Mouse (Mus musculus): ENCODE data around the gene Nolc1. TPM values are rescaled to one million over a fixed set of nuclear protein-coding genes. Genes with fewer than 3 reads are reported as not detected.

Gene Nolc1
- polyA plus RNA-seq, 1 experiment from 2014 or later = 38.5 TPM

- Histone ChIP-seq H3K4me1 (ENCODE audit: control insufficient read depth, low read depth, low read length) (peaks cover 37% of the 10 kb centered on the region), H3K4me3 (ENCODE audit: low read depth, low read length) (no peak overlapping the region), H3K9ac (ENCODE audit: low read depth, low read length) (no peak overlapping the region), H3K27me3 (ENCODE audit: control insufficient read depth, insufficient read depth, low read depth, low read length) (peaks cover 4% of the 10 kb centered on the region; the same call in 1 of the 2 replicates), H3K9me3 (replicated peaks; ENCODE audit: control insufficient read depth, low read length) (no peaks in the 10 kb centered on the region), H3K36me3 (ENCODE audit: control insufficient read depth, insufficient read depth) (no peaks in the 10 kb centered on the region), H3K4me2 (ENCODE audit: low read depth, low read length) (no peak overlapping the region), H3K27ac (ENCODE audit: low read length) (no peak overlapping the region)
- ATAC-seq (ENCODE audit: low read depth) = no peak
- WGBS (ENCODE audit: insufficient replicate concordance) = 81% methylated on average over 2 of the region's 2 CpGs
Observed at GRCm38 (mm10) chr19:46047426-46047825, 28.2 kb upstream of the Nolc1 start.

- Histone ChIP-seq H3K9ac (ENCODE audit: low read depth, low read length) (no peak overlapping the region), H3K27me3 (ENCODE audit: control insufficient read depth, insufficient read depth, low read depth, low read length) (peaks cover 4% of the 10 kb centered on the region; the same call in 1 of the 2 replicates), H3K4me2 (ENCODE audit: low read depth, low read length) (no peak overlapping the region), H3K4me1 (ENCODE audit: control insufficient read depth, low read depth, low read length) (peaks cover 20% of the 10 kb centered on the region), H3K9me3 (replicated peaks; ENCODE audit: control insufficient read depth, low read length) (no peaks in the 10 kb centered on the region), H3K36me3 (ENCODE audit: control insufficient read depth, insufficient read depth) (no peaks in the 10 kb centered on the region), H3K4me3 (ENCODE audit: low read depth, low read length) (no peak overlapping the region), H3K27ac (ENCODE audit: low read length) (no peak overlapping the region)
- 63% methylated on average over 4 of the region's 4 CpGs for WGBS (ENCODE audit: insufficient replicate concordance)
- no peak for ATAC-seq (ENCODE audit: low read depth)
Observed at GRCm38 (mm10) chr19:46049129-46049528, 26.5 kb upstream of the Nolc1 start.

- H3K27me3 ChIP-seq (ENCODE audit: control insufficient read depth, insufficient read depth, low read depth, low read length) = peaks cover 3% of the 10 kb centered on the region; the same call in 1 of the 2 replicates
- 34% methylated on average over 2 of the region's 2 CpGs for WGBS (ENCODE audit: insufficient replicate concordance)
- no peak overlapping the region for H3K4me2 ChIP-seq (ENCODE audit: low read depth, low read length)
- H3K4me3 ChIP-seq (ENCODE audit: low read depth, low read length) = no peak overlapping the region
- H3K36me3 ChIP-seq (ENCODE audit: control insufficient read depth, insufficient read depth) = no peaks in the 10 kb centered on the region
- no peaks in the 10 kb centered on the region for H3K9me3 ChIP-seq (replicated peaks; ENCODE audit: control insufficient read depth, low read length)
- no peak overlapping the region for H3K9ac ChIP-seq (ENCODE audit: low read depth, low read length)
- peaks cover 12% of the 10 kb centered on the region for H3K4me1 ChIP-seq (ENCODE audit: control insufficient read depth, low read depth, low read length)
- H3K27ac ChIP-seq (ENCODE audit: low read length) = no peak overlapping the region
- no peak for ATAC-seq (ENCODE audit: low read depth)
Observed at GRCm38 (mm10) chr19:46050462-46050861, 25.2 kb upstream of the Nolc1 start.

- no peaks in the 10 kb centered on the region for H3K9me3 ChIP-seq (replicated peaks; ENCODE audit: control insufficient read depth, low read length)
- peak overlapping the region; percentile 62 for H3K9ac ChIP-seq (ENCODE audit: low read depth, low read length)
- peak overlapping the region; percentile 92 for H3K27ac ChIP-seq (ENCODE audit: low read length)
- 2% methylated on average over 11 of the region's 11 CpGs for WGBS (ENCODE audit: insufficient replicate concordance)
- peak overlapping the region; percentile 94 for H3K4me3 ChIP-seq (ENCODE audit: low read depth, low read length)
- H3K4me2 ChIP-seq (ENCODE audit: low read depth, low read length) = peak overlapping the region; percentile 64
- ATAC-seq (ENCODE audit: low read depth) = peak; percentile 64
- no peaks in the 10 kb centered on the region for H3K27me3 ChIP-seq (ENCODE audit: control insufficient read depth, insufficient read depth, low read depth, low read length)
- H3K36me3 ChIP-seq (ENCODE audit: control insufficient read depth, insufficient read depth) = no peaks in the 10 kb centered on the region
- H3K4me1 ChIP-seq (ENCODE audit: control insufficient read depth, low read depth, low read length) = peaks cover 30% of the 10 kb centered on the region
Observed at GRCm38 (mm10) chr19:46055752-46056387, 19.8 kb upstream of the Nolc1 start.

- Histone ChIP-seq H3K27ac (ENCODE audit: low read length) (peak overlapping the region; percentile 92), H3K9me3 (replicated peaks; ENCODE audit: control insufficient read depth, low read length) (no peaks in the 10 kb centered on the region), H3K4me1 (ENCODE audit: control insufficient read depth, low read depth, low read length) (peaks cover 36% of the 10 kb centered on the region), H3K4me3 (ENCODE audit: low read depth, low read length) (peak overlapping the region; percentile 94), H3K27me3 (ENCODE audit: control insufficient read depth, insufficient read depth, low read depth, low read length) (no peaks in the 10 kb centered on the region), H3K36me3 (ENCODE audit: control insufficient read depth, insufficient read depth) (no peaks in the 10 kb centered on the region), H3K4me2 (ENCODE audit: low read depth, low read length) (peak overlapping the region; percentile 97), H3K9ac (ENCODE audit: low read depth, low read length) (peak overlapping the region; percentile 87)
- under 1% methylated on average over 52 of the region's 52 CpGs for WGBS (ENCODE audit: insufficient replicate concordance)
- ATAC-seq (ENCODE audit: low read depth) = peak; percentile 93
Observed at GRCm38 (mm10) chr19:46056388-46056946, 19.2 kb upstream of the Nolc1 start.

- ATAC-seq (ENCODE audit: low read depth) = peak; percentile 69
- no peaks in the 10 kb centered on the region for H3K9me3 ChIP-seq (replicated peaks; ENCODE audit: control insufficient read depth, low read length)
- peak overlapping the region; percentile 87 for H3K9ac ChIP-seq (ENCODE audit: low read depth, low read length)
- H3K4me2 ChIP-seq (ENCODE audit: low read depth, low read length) = peak overlapping the region; percentile 97
- peaks cover 39% of the 10 kb centered on the region for H3K4me1 ChIP-seq (ENCODE audit: control insufficient read depth, low read depth, low read length)
- H3K36me3 ChIP-seq (ENCODE audit: control insufficient read depth, insufficient read depth) = peaks cover 3% of the 10 kb centered on the region
- H3K4me3 ChIP-seq (ENCODE audit: low read depth, low read length) = peak overlapping the region; percentile 94
- H3K27ac ChIP-seq (ENCODE audit: low read length) = peak overlapping the region; percentile 92
- WGBS (ENCODE audit: insufficient replicate concordance) = under 1% methylated on average over 41 of the region's 42 CpGs
- no peaks in the 10 kb centered on the region for H3K27me3 ChIP-seq (ENCODE audit: control insufficient read depth, insufficient read depth, low read depth, low read length)
Observed at GRCm38 (mm10) chr19:46056947-46057607, 18.6 kb upstream of the Nolc1 start.

- H3K4me3 ChIP-seq (ENCODE audit: low read depth, low read length) = peak overlapping the region; percentile 3; the same call in 1 of the 2 replicates
- no peak for ATAC-seq (ENCODE audit: low read depth)
- no peaks in the 10 kb centered on the region for H3K27me3 ChIP-seq (ENCODE audit: control insufficient read depth, insufficient read depth, low read depth, low read length)
- H3K4me1 ChIP-seq (ENCODE audit: control insufficient read depth, low read depth, low read length) = peaks cover 39% of the 10 kb centered on the region
- 66% methylated on average over 7 of the region's 7 CpGs for WGBS (ENCODE audit: insufficient replicate concordance)
- peak overlapping the region; percentile 97; the same call in 1 of the 2 replicates for H3K4me2 ChIP-seq (ENCODE audit: low read depth, low read length)
- H3K27ac ChIP-seq (ENCODE audit: low read length) = no peak overlapping the region
- peaks cover 15% of the 10 kb centered on the region for H3K36me3 ChIP-seq (ENCODE audit: control insufficient read depth, insufficient read depth)
- H3K9ac ChIP-seq (ENCODE audit: low read depth, low read length) = no peak overlapping the region
- H3K9me3 ChIP-seq (replicated peaks; ENCODE audit: control insufficient read depth, low read length) = no peaks in the 10 kb centered on the region
Observed at GRCm38 (mm10) chr19:46058466-46058865, 17.2 kb upstream of the Nolc1 start.

GRCm38 (mm10) chr19:46060845-46061244 lies 14.8 kb upstream of the Nolc1 start:
- Histone ChIP-seq H3K36me3 (ENCODE audit: control insufficient read depth, insufficient read depth) (peaks cover 38% of the 10 kb centered on the region), H3K27me3 (ENCODE audit: control insufficient read depth, insufficient read depth, low read depth, low read length) (no peaks in the 10 kb centered on the region), H3K4me3 (ENCODE audit: low read depth, low read length) (peak overlapping the region; percentile 30), H3K4me2 (ENCODE audit: low read depth, low read length) (peak overlapping the region; percentile 56), H3K9me3 (replicated peaks; ENCODE audit: control insufficient read depth, low read length) (no peaks in the 10 kb centered on the region), H3K27ac (ENCODE audit: low read length) (peak overlapping the region; percentile 84), H3K4me1 (ENCODE audit: control insufficient read depth, low read depth, low read length) (peaks cover 39% of the 10 kb centered on the region), H3K9ac (ENCODE audit: low read depth, low read length) (peak overlapping the region; percentile 54)
- 21% methylated on average over 6 of the region's 6 CpGs for WGBS (ENCODE audit: insufficient replicate concordance)
- no peak for ATAC-seq (ENCODE audit: low read depth)

- no peak overlapping the region for H3K4me3 ChIP-seq (ENCODE audit: low read depth, low read length)
- no peak overlapping the region for H3K9ac ChIP-seq (ENCODE audit: low read depth, low read length)
- H3K9me3 ChIP-seq (replicated peaks; ENCODE audit: control insufficient read depth, low read length) = no peaks in the 10 kb centered on the region
- H3K27ac ChIP-seq (ENCODE audit: low read length) = no peak overlapping the region
- H3K27me3 ChIP-seq (ENCODE audit: control insufficient read depth, insufficient read depth, low read depth, low read length) = no peaks in the 10 kb centered on the region
- 78% methylated on average over 10 of the region's 10 CpGs for WGBS (ENCODE audit: insufficient replicate concordance)
- peaks cover 79% of the 10 kb centered on the region for H3K36me3 ChIP-seq (ENCODE audit: control insufficient read depth, insufficient read depth)
- H3K4me2 ChIP-seq (ENCODE audit: low read depth, low read length) = no peak overlapping the region
- no peaks in the 10 kb centered on the region for H3K4me1 ChIP-seq (ENCODE audit: control insufficient read depth, low read depth, low read length)
- ATAC-seq (ENCODE audit: low read depth) = no peak
Observed at GRCm38 (mm10) chr19:46068054-46068453, 7.6 kb upstream of the Nolc1 start.

Measured in liver, embryonic 16.5 days (tissue).